In genomic region chr11:64093058-64093457, GRCm38 (mm10) we compare ENCODE assay signal across 17 mouse cellular contexts. TPM values are rescaled to one million over a fixed set of nuclear protein-coding genes. Genes with fewer than 3 reads are reported as not detected.
DNase-seq lines count a peak whose midpoint lies in the region; TF ChIP-seq lines count a peak whose summit lies in the region.
"Had no signal": no experiment of that assay in that cellular context is flagged by ENCODE, and none has a peak within 500 bp of the region (broad histone marks: within the 10 kb centered on the region; RNA-seq: fewer than 3 reads in every experiment).

No protein-coding gene starts in this region.

- H3K4me2 ChIP-seq in CH12.LX (ENCODE audit: insufficient read depth, low read depth, poor library complexity, severe bottlenecking): peak overlapping the region; percentile 6; the same call in 1 of the 2 replicates

- no peak overlapping the region for H3K9ac ChIP-seq in CH12.LX (ENCODE audit: insufficient read depth, low read depth)

- H3K4me1 ChIP-seq in CH12.LX (ENCODE audit: control insufficient read depth in 1 of 2, insufficient read depth in 2 of 2): peaks cover 10 to 15% of the 10 kb centered on the region in 2 experiments

- intact Hi-C loops in heart, postnatal 10 days (cut with DNase I): no loop called here

- TF ChIP-seq POLR2A in CH12.LX (IDR thresholded peaks at IDR 0.05; ENCODE audit: low read depth, low read length): no peak

- no peak for TF ChIP-seq RAD21 in CH12.LX (IDR thresholded peaks at IDR 0.05; ENCODE audit: low read depth, low read length)

- H3K27me3 ChIP-seq in CH12.LX (replicated peaks): no peaks in the 10 kb centered on the region
- H3K27me3 ChIP-seq: Patski had no signal

- peak overlapping the region in 1 of 3 experiments; percentile 19 for H3K4me3 ChIP-seq in CH12.LX (replicated peaks in 1 of 3; ENCODE audit: low read depth in 2 of 3, low read length in 2 of 3, poor library complexity in 1 of 3)

- H3K79me2 ChIP-seq in CH12.LX (replicated peaks; ENCODE audit: control insufficient read depth, extremely low read depth, insufficient read depth, poor library complexity, severe bottlenecking): no peaks in the 10 kb centered on the region

- dilution Hi-C loops in CH12.LX (cut with MboI; ENCODE audit: extremely low pct_ligation_motif_present, extremely low pct_unique_long_range_greater_than_20kb, low sequenced_read_pairs): no loop called here

- TF ChIP-seq EP300 in CH12.LX (IDR thresholded peaks at IDR 0.05; ENCODE audit: low read length): no peak

- H3K27ac ChIP-seq in CH12.LX (ENCODE audit: insufficient read depth, low read depth): no peak overlapping the region

- H3K9me3 ChIP-seq in CH12.LX (replicated peaks; ENCODE audit: low read length): no peaks in the 10 kb centered on the region
- H3K9me3 ChIP-seq: G1E had no signal

- in situ Hi-C loops in CH12.LX (cut with MboI; ENCODE audit: low pct_ligation_motif_present, low pct_unique_long_range_greater_than_20kb, low sequenced_read_pairs): no loop called here

- no peak for TF ChIP-seq CTCF in CH12.LX (conservative IDR thresholded peaks at IDR 0.05 in 1 of 2, IDR thresholded peaks at IDR 0.05 in 1 of 2; ENCODE audit: low read depth in 2 of 2, low read length in 2 of 2)

- peaks cover 0 to 3% of the 10 kb centered on the region in 2 experiments for H3K36me3 ChIP-seq in CH12.LX (replicated peaks in 1 of 2; ENCODE audit: control insufficient read depth in 1 of 2, insufficient read depth in 1 of 2, low read length in 1 of 2)
- H3K36me3 ChIP-seq: G1E had no signal

- peak; percentile 75 for DNase-seq in heart, adult 11 months
- DNase-seq in heart, postnatal 10 days: no peak
- DNase-seq in CH12.LX (ENCODE audit: extremely low read depth): peak; percentile 31
- no peak for DNase-seq in natural killer cell, adult 2 months (ENCODE audit: low spot score in 2 of 2)
- DNase-seq: adrenal gland, adult 2 months; adrenal gland, adult 8-10 months; adrenal gland, postnatal 10 days; adrenal gland, postnatal 14 days; adrenal gland, postnatal 25 days; adrenal gland, postnatal 36 days; B cell, adult 2 months; cerebellum, adult 11 months; cerebellum, adult 11-12 months; cerebellum, adult 18-20 months; cerebellum, adult 2 months had no signal

TF ChIP-seq in CH12.LX, 34 proteins besides CTCF, POLR2A, EP300 and RAD21:
- TF ChIP-seq CHD2 (IDR thresholded peaks at IDR 0.05; ENCODE audit: low read length) (no peak), NELFE (IDR thresholded peaks at IDR 0.05; ENCODE audit: low read depth, low read length) (no peak), USF2 (conservative IDR thresholded peaks at IDR 0.05; ENCODE audit: low read depth, low read length) (peak; percentile 42; the same call in 1 of the 2 replicates), GABPA (IDR thresholded peaks at IDR 0.05; ENCODE audit: insufficient replicate concordance, low read depth, low read length) (no peak), NRF1 (IDR thresholded peaks at IDR 0.05; ENCODE audit: low read depth, low read length) (no peak), POLR2AphosphoS2 (IDR thresholded peaks at IDR 0.05; ENCODE audit: low read depth, low read length) (no peak), TCF12 (IDR thresholded peaks at IDR 0.05; ENCODE audit: low read depth, low read length) (no peak), MYC (IDR thresholded peaks at IDR 0.05; ENCODE audit: low read depth, low read length) (no peak), SMC3 (IDR thresholded peaks at IDR 0.05; ENCODE audit: low read depth, low read length) (no peak), ELF1 (IDR thresholded peaks at IDR 0.05; ENCODE audit: low read depth, low read length) (no peak), ZC3H11A (IDR thresholded peaks at IDR 0.05; ENCODE audit: low read depth, low read length) (no peak), E2F4 (IDR thresholded peaks at IDR 0.05; ENCODE audit: insufficient replicate concordance, low read depth, low read length) (no peak), MAX (IDR thresholded peaks at IDR 0.05; ENCODE audit: low read length) (0 out of 2 replicates have a peak, but pooled peaks have one; percentile 21), RCOR1 (conservative IDR thresholded peaks at IDR 0.05; ENCODE audit: low read depth, low read length) (no peak), ZMIZ1 (IDR thresholded peaks at IDR 0.05; ENCODE audit: low read depth, low read length) (no peak), BHLHE40 (IDR thresholded peaks at IDR 0.05; ENCODE audit: low read depth, low read length) (peak; percentile 69), USF1 (IDR thresholded peaks at IDR 0.05; ENCODE audit: low read depth, low read length) (peak; percentile 61), ETS1 (conservative IDR thresholded peaks at IDR 0.05; ENCODE audit: low read depth, low read length) (no peak; the same call in 1 of the 2 replicates), JUN (IDR thresholded peaks at IDR 0.05; ENCODE audit: insufficient read depth, low read depth, low read length) (no peak), MEF2A (IDR thresholded peaks at IDR 0.05; ENCODE audit: borderline replicate concordance, low read depth, low read length) (no peak), HCFC1 (IDR thresholded peaks at IDR 0.05; ENCODE audit: low read depth, low read length) (no peak)

RNA-seq across cellular contexts. Expression of gene Cox10, which starts 13.8 kb away (rescaled TPM):
- total RNA-seq in heart, postnatal 10 days (2021): 10 to 100 TPM; 71.2 to 72.1 TPM
- total RNA-seq in CH12.LX (2012; rRNA removed) (35.2 and 37.5 TPM in 2 replicates), CH12.LX (2014; rRNA removed) (19.6 and 23.4 TPM in 2 replicates)
- polyA plus RNA-seq in CH12.LX (2012; ENCODE audit: insufficient read length, low read depth): 53.0 and 60.3 TPM in 2 replicates

Comparison
In these comparisons a context has a peak if more than half of its experiments do, and no peak if none do; other contexts are left out.
1. DNase-seq: peak in heart, adult 11 months (single experiment) and CH12.LX (single experiment); none in heart, postnatal 10 days (0 of 2) and natural killer cell, adult 2 months (0 of 2).